Mouse (Mus musculus) liver, embryonic 13.5 days (tissue): Measurements from ENCODE around the gene Macrod1. TPM values are rescaled to one million over a fixed set of nuclear protein-coding genes. Genes with fewer than 3 reads are reported as not detected.
"Not testable (repeated sequence)": the region's sequence is repeated elsewhere in the genome, so short reads cannot be mapped to it uniquely, and the experiment has no call there.

Experiments used
- ATAC-seq: fragments of 200-750 bp; cut with Nextera tagmentation; 2 replicates; pipeline ENCODE4 v1.8.0; 2017; ENCODE audit warnings: low read depth, mild to moderate bottlenecking, moderate number of reproducible peaks, moderate library complexity
- DNase-seq: peaks from one replicate; pipeline ENCODE4 v3.0.0; 2022
- H3K27ac ChIP-seq: fragments of 300-500 bp; sonication (generic); 2 replicates; pipeline ENCODE4 v1.5.1; 2015; ENCODE audit warnings: moderate library complexity, mild to moderate bottlenecking, inconsistent platforms
- H3K27me3 ChIP-seq: fragments of 300-500 bp; sonication (generic); 2 replicates; pipeline ENCODE4 v1.6.1; 2015; ENCODE audit warnings: mild to moderate bottlenecking, inconsistent platforms
- H3K36me3 ChIP-seq: fragments of 300-500 bp; sonication (generic); 2 replicates; pipeline ENCODE4 v1.6.1; 2015; ENCODE audit warnings: mild to moderate bottlenecking, inconsistent platforms
- H3K4me1 ChIP-seq: fragments of 300-500 bp; sonication (generic); replicated peaks from 2 replicates; pipeline ENCODE4 v1.6.1; 2015; ENCODE audit warnings: inconsistent platforms
- H3K4me2 ChIP-seq: fragments of 300-500 bp; sonication (generic); 2 replicates; pipeline ENCODE4 v1.6.1; 2015; ENCODE audit warnings: inconsistent platforms, mild to moderate bottlenecking, moderate library complexity
- H3K4me3 ChIP-seq: fragments of 300-500 bp; sonication (generic); replicated peaks from 2 replicates; pipeline ENCODE4 v1.5.1; 2015; ENCODE audit warnings: mild to moderate bottlenecking, inconsistent platforms
- H3K9ac ChIP-seq: fragments of 300-500 bp; sonication (generic); 2 replicates; pipeline ENCODE4 v1.6.1; 2015; ENCODE audit warnings: mild to moderate bottlenecking, inconsistent platforms
- H3K9me3 ChIP-seq: fragments of 300-500 bp; sonication (generic); replicated peaks from 2 replicates; pipeline ENCODE4 v1.6.1; 2016; ENCODE audit warnings: inconsistent platforms
- WGBS: fragments of 180-500 bp; shearing (Covaris S2); methylation state at CpG from one replicate; pipeline ENCODE4 v1.1.7; 2015; ENCODE audit not compliant: insufficient replicate concordance; 5-methylcytosine and 5-hydroxymethylcytosine counted together
- polyA plus RNA-seq: library from polyadenylated mRNA; unstranded; fragments of >200 nt; fragmentation: Nextera tagmentation; extraction: Ambion mirVana; gene quantifications from 2 replicates; pipeline ENCODE4 v1.2.1, GENCODE M21; 2015

Macrod1 gene
- polyA plus RNA-seq, 1 experiment from 2014 or later = 3.0 TPM

GRCm38 (mm10) chr19:7069781-7070763, 13.5 kb downstream of the Macrod1 start:
- H3K27ac ChIP-seq = no peak overlapping the region; the same call in 1 of the 2 replicates
- peaks cover 49% of the 10 kb centered on the region for H3K4me1 ChIP-seq
- DNase-seq (no peak), ATAC-seq (no peak)
- WGBS = 21% methylated on average over 31 of the region's 35 CpGs
- no peaks in the 10 kb centered on the region for H3K9me3 ChIP-seq
- peaks cover 56% of the 10 kb centered on the region for H3K27me3 ChIP-seq
- H3K4me2 ChIP-seq = peak overlapping the region; percentile 31; the same call in 1 of the 2 replicates
- H3K36me3 ChIP-seq = no peaks in the 10 kb centered on the region
- no peak overlapping the region for H3K4me3 ChIP-seq
- H3K9ac ChIP-seq = no peak overlapping the region

- Histone ChIP-seq H3K4me1 (peaks cover 45% of the 10 kb centered on the region), H3K4me3 (no peak overlapping the region), H3K27me3 (peaks cover 56% of the 10 kb centered on the region), H3K27ac (no peak overlapping the region), H3K36me3 (no peaks in the 10 kb centered on the region), H3K9me3 (no peaks in the 10 kb centered on the region), H3K9ac (no peak overlapping the region), H3K4me2 (no peak overlapping the region)
- no peak for DNase-seq
- ATAC-seq = no peak
- WGBS = 23% methylated on average over 4 of the region's 4 CpGs
These were observed 14.2 kb downstream of the Macrod1 start for GRCm38 (mm10) chr19:7070775-7071174.

- Histone ChIP-seq H3K27me3 (peaks cover 56% of the 10 kb centered on the region), H3K9ac (no peak overlapping the region), H3K36me3 (no peaks in the 10 kb centered on the region), H3K4me2 (no peak overlapping the region), H3K9me3 (no peaks in the 10 kb centered on the region), H3K4me1 (peaks cover 30% of the 10 kb centered on the region), H3K4me3 (no peak overlapping the region), H3K27ac (no peak overlapping the region)
- 66% methylated on average over 6 of the region's 6 CpGs for WGBS
- ATAC-seq (no peak), DNase-seq (no peak)
These were observed 15.6 kb downstream of the Macrod1 start for GRCm38 (mm10) chr19:7072221-7072620.

GRCm38 (mm10) chr19:7073997-7074781, 17.6 kb downstream of the Macrod1 start:
- Histone ChIP-seq H3K4me3 (no peak overlapping the region), H3K27ac (no peak overlapping the region), H3K27me3 (peaks cover 40% of the 10 kb centered on the region), H3K4me2 (no peak overlapping the region), H3K9me3 (no peaks in the 10 kb centered on the region), H3K9ac (no peak overlapping the region), H3K36me3 (no peaks in the 10 kb centered on the region), H3K4me1 (peaks cover 16% of the 10 kb centered on the region)
- no peak for DNase-seq
- WGBS = 67% methylated on average over 12 of the region's 12 CpGs
- no peak for ATAC-seq

- not testable (repeated sequence) for H3K4me1 ChIP-seq, DNase-seq, H3K4me2 ChIP-seq, H3K9ac ChIP-seq, H3K36me3 ChIP-seq, H3K27ac ChIP-seq, H3K9me3 ChIP-seq, H3K4me3 ChIP-seq, ATAC-seq
- H3K27me3 ChIP-seq = peaks cover 32% of the 10 kb centered on the region
- 71% methylated on average over 11 of the region's 11 CpGs for WGBS
These were observed 18.7 kb downstream of the Macrod1 start for GRCm38 (mm10) chr19:7075336-7075735.

GRCm38 (mm10) chr19:7077666-7078065, 21.1 kb downstream of the Macrod1 start:
- Histone ChIP-seq H3K27me3 (peaks cover 13% of the 10 kb centered on the region; the same call in 1 of the 2 replicates), H3K9ac (no peak overlapping the region), H3K9me3 (no peaks in the 10 kb centered on the region), H3K4me3 (no peak overlapping the region), H3K4me2 (no peak overlapping the region), H3K36me3 (no peaks in the 10 kb centered on the region), H3K4me1 (peaks cover 6% of the 10 kb centered on the region; the same call in 1 of the 2 replicates), H3K27ac (no peak overlapping the region)
- 67% methylated on average over 9 of the region's 9 CpGs for WGBS
- ATAC-seq = no peak
- DNase-seq = no peak

GRCm38 (mm10) chr19:7078271-7078670, 21.7 kb downstream of the Macrod1 start:
- WGBS = 76% methylated on average over 7 of the region's 7 CpGs
- ATAC-seq = no peak

GRCm38 (mm10) chr19:7081516-7082266, 25.1 kb downstream of the Macrod1 start:
- Histone ChIP-seq H3K4me1 (0 out of 2 replicates have a peak, but pooled peaks cover 3% of the 10 kb centered on the region), H3K9ac (no peak overlapping the region), H3K36me3 (no peaks in the 10 kb centered on the region), H3K27ac (no peak overlapping the region), H3K9me3 (no peaks in the 10 kb centered on the region), H3K4me2 (no peak overlapping the region), H3K27me3 (peaks cover 39% of the 10 kb centered on the region), H3K4me3 (no peak overlapping the region)
- no peak for ATAC-seq
- WGBS = 54% methylated on average over 7 of the region's 7 CpGs
- no peak for DNase-seq

More at GRCm38 (mm10) chr19:7078271-7078670, 21.7 kb downstream of the Macrod1 start:
- H3K4me2 ChIP-seq = no peak overlapping the region
- no peaks in the 10 kb centered on the region for H3K9me3 ChIP-seq
- H3K4me3 ChIP-seq = no peak overlapping the region
- no peak for DNase-seq
- no peak overlapping the region for H3K9ac ChIP-seq
- no peak overlapping the region for H3K27ac ChIP-seq
- H3K4me1 ChIP-seq = peaks cover under 1% of the 10 kb centered on the region; the same call in 1 of the 2 replicates
- peaks cover 10% of the 10 kb centered on the region for H3K27me3 ChIP-seq
- no peaks in the 10 kb centered on the region for H3K36me3 ChIP-seq

GRCm38 (mm10) chr19:7083035-7083794, 26.6 kb downstream of the Macrod1 start:
- H3K9ac ChIP-seq = no peak overlapping the region
- peaks cover 55% of the 10 kb centered on the region for H3K27me3 ChIP-seq
- 51% methylated on average over 14 of the region's 14 CpGs for WGBS

GRCm38 (mm10) chr19:7084734-7085133, 28.1 kb downstream of the Macrod1 start:
- Histone ChIP-seq H3K27ac (no peak overlapping the region), H3K4me3 (no peak overlapping the region), H3K9me3 (no peaks in the 10 kb centered on the region), H3K27me3 (peaks cover 69% of the 10 kb centered on the region), H3K4me1 (0 out of 2 replicates have a peak, but pooled peaks cover 3% of the 10 kb centered on the region), H3K9ac (no peak overlapping the region), H3K36me3 (no peaks in the 10 kb centered on the region), H3K4me2 (no peak overlapping the region)
- ATAC-seq (no peak), DNase-seq (no peak)
- 75% methylated on average over 15 of the region's 15 CpGs for WGBS

More at GRCm38 (mm10) chr19:7083035-7083794, 26.6 kb downstream of the Macrod1 start:
- DNase-seq (no peak), ATAC-seq (no peak)
- Histone ChIP-seq H3K27ac (no peak overlapping the region), H3K36me3 (no peaks in the 10 kb centered on the region), H3K4me1 (0 out of 2 replicates have a peak, but pooled peaks cover 3% of the 10 kb centered on the region), H3K4me2 (no peak overlapping the region), H3K9me3 (no peaks in the 10 kb centered on the region), H3K4me3 (no peak overlapping the region)
